Mouse (Mus musculus) liver, postnatal 0 days (tissue): ENCODE measurements around the gene Fbxl2. TPM values are rescaled to one million over a fixed set of nuclear protein-coding genes. Genes with fewer than 3 reads are reported as not detected.

Experiments used
- ATAC-seq: fragments of 200-750 bp; cut with Nextera tagmentation; 2 replicates; pipeline ENCODE4 v1.8.0; 2017; ENCODE audit warnings: mild to moderate bottlenecking, moderate library complexity
- DNase-seq: peaks from one replicate; pipeline ENCODE4 v3.0.0-alpha.2; 2016
- H3K27ac ChIP-seq: fragments of 300-500 bp; sonication (generic); 2 replicates; pipeline ENCODE4 v1.5.1; 2014; ENCODE audit warnings: antibody characterized with exemption, moderate library complexity, mild to moderate bottlenecking, low read depth
- H3K27me3 ChIP-seq: fragments of 300-500 bp; sonication (generic); 2 replicates; pipeline ENCODE4 v1.6.1; 2014; ENCODE audit warnings: low read length, control low read depth, mixed read lengths; ENCODE audit not compliant: insufficient read depth
- H3K36me3 ChIP-seq: fragments of 300-500 bp; sonication (generic); replicated peaks from 2 replicates; pipeline ENCODE4 v1.6.1; 2014; ENCODE audit warnings: mild to moderate bottlenecking, control low read depth, low read length, moderate library complexity, mixed read lengths; ENCODE audit not compliant: insufficient read depth
- H3K4me1 ChIP-seq: fragments of 300-500 bp; sonication (generic); 2 replicates; pipeline ENCODE4 v1.6.1; 2014; ENCODE audit warnings: antibody characterized with exemption, mild to moderate bottlenecking, control low read depth; ENCODE audit not compliant: insufficient read depth
- H3K4me2 ChIP-seq: fragments of 300-500 bp; sonication (generic); 2 replicates; pipeline ENCODE4 v1.6.1; 2014; ENCODE audit warnings: low read depth, mild to moderate bottlenecking, low read length, moderate library complexity, mixed read lengths
- H3K4me3 ChIP-seq: fragments of 300-500 bp; sonication (generic); 2 replicates; pipeline ENCODE4 v1.5.1; 2014; ENCODE audit warnings: low read depth, low read length
- H3K9ac ChIP-seq: fragments of 300-500 bp; sonication (generic); replicated peaks from 2 replicates; pipeline ENCODE4 v1.6.1; 2014; ENCODE audit warnings: mild to moderate bottlenecking, moderate library complexity
- H3K9me3 ChIP-seq: fragments of 300-500 bp; sonication (generic); 2 replicates; pipeline ENCODE4 v1.6.1; 2016; ENCODE audit warnings: mild to moderate bottlenecking, control low read depth, low read length, mixed read lengths
- CTCF ChIP-seq: sonication (generic); IDR thresholded peaks from 2 replicates; pipeline ENCODE4 v1.5.1; 2016; ENCODE audit warnings: antibody characterized with exemption, low read depth
- EP300 ChIP-seq: IDR thresholded peaks from 2 replicates; pipeline ENCODE4 v1.6.1; 2016; ENCODE audit warnings: antibody characterized with exemption, low read depth, mild to moderate bottlenecking
- WGBS: fragments of 180-500 bp; shearing (Covaris S2); extraction: QIAGEN DNeasy Blood & Tissue Kit; methylation state at CpG from one replicate; pipeline ENCODE4 v1.1.7; 2014; ENCODE audit not compliant: insufficient replicate concordance; 5-methylcytosine and 5-hydroxymethylcytosine counted together
- polyA plus RNA-seq: library from polyadenylated mRNA; unstranded; fragments of >200 nt; fragmentation: Nextera tagmentation; extraction: Ambion mirVana; gene quantifications from 2 replicates; pipeline ENCODE4 v1.2.1, GENCODE M21; 2015

The Fbxl2 gene
- polyA plus RNA-seq, 1 experiment from 2014 or later, result 0.32 TPM

DNA sequence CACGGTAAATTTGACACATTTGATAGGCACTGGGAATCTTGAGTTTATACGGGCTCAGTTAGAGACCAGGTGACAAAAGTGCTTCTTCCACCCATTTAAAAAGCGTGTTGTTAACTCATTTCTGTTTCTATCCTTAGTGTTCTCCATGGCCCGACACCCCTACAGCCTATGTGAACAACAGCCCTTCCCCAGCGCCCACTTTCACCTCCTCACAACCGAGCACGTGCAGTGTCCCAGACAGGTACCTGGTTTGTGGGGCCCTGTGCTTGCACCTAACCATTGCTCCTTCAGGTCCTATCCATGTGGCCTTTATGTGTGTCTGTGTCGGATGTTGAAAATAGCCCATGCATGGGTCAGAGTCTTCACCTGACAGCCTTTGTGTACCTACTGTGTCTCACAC is 81.6 kb downstream of the Fbxl2 start:
- ATAC-seq (no peak), DNase-seq (no peak)
- no peak overlapping the region for H3K4me3 ChIP-seq
- H3K36me3 ChIP-seq, result peaks cover 85% of the 10 kb centered on the region
- no peak overlapping the region for H3K4me2 ChIP-seq
- H3K9me3 ChIP-seq, result no peaks in the 10 kb centered on the region
- 91% methylated on average over 8 of the region's 8 CpGs for WGBS
- H3K4me1 ChIP-seq, result peaks cover 22% of the 10 kb centered on the region
- no peak overlapping the region for H3K27ac ChIP-seq
- H3K27me3 ChIP-seq, result no peaks in the 10 kb centered on the region
- TF ChIP-seq CTCF, result no peak
- TF ChIP-seq EP300, result no peak
- H3K9ac ChIP-seq, result no peak overlapping the region

DNA sequence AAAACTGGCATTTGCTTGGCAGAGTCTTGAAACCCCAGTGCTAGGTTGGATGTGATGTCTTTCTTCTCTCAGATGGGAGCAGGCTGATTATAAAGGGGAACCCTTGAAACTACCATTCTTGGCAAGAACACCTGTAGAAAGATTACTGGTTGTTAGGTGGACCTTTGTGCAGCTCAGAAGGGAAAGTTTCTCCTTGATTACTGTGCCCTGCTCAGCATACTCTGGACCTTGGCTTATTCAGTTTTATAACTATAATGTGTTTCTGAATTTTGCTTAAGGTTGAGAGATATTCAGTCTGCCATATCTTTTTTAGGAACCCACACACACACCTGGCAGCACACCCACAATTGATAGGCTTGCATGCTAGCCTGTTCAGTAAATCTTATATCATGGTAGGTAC is 82.3 kb downstream of the Fbxl2 start:
- H3K36me3 ChIP-seq, result peaks cover 87% of the 10 kb centered on the region
- TF ChIP-seq EP300 (no peak), CTCF (no peak)
- no peak overlapping the region for H3K27ac ChIP-seq
- H3K9ac ChIP-seq, result no peak overlapping the region
- no peaks in the 10 kb centered on the region for H3K9me3 ChIP-seq
- DNase-seq (no peak), ATAC-seq (no peak)
- no peak overlapping the region for H3K4me3 ChIP-seq
- H3K27me3 ChIP-seq, result no peaks in the 10 kb centered on the region
- no peak overlapping the region for H3K4me2 ChIP-seq
- peaks cover 20% of the 10 kb centered on the region for H3K4me1 ChIP-seq

DNA sequence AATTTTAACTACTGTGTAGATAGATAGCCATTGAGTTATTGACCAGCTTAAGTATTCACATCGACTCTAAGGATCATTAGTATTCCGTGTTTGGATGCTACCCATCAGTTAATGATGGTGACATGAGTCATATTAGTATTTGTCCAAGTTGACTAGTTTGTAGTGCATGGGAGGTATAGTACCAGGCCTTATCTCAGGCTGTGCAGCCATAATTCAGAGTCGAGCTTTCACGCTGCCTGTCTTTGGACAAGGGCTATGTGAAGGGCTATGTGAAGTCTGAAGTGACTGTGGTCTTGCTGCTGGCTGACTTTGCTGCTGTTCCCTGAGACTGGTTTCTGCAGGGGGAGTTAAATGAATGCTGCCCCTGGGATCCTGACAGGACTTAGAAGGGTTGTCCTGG is 88.2 kb downstream of the Fbxl2 start:
- ATAC-seq, result no peak
- TF ChIP-seq CTCF (no peak), EP300 (no peak)
- no peaks in the 10 kb centered on the region for H3K9me3 ChIP-seq
- no peaks in the 10 kb centered on the region for H3K27me3 ChIP-seq
- no peaks in the 10 kb centered on the region for H3K4me1 ChIP-seq
- peaks cover 72% of the 10 kb centered on the region for H3K36me3 ChIP-seq
- H3K4me3 ChIP-seq, result no peak overlapping the region
- DNase-seq, result no peak
- no peak overlapping the region for H3K9ac ChIP-seq
- 86% methylated on average over 4 of the region's 4 CpGs for WGBS
- no peak overlapping the region for H3K4me2 ChIP-seq
- no peak overlapping the region for H3K27ac ChIP-seq

DNA sequence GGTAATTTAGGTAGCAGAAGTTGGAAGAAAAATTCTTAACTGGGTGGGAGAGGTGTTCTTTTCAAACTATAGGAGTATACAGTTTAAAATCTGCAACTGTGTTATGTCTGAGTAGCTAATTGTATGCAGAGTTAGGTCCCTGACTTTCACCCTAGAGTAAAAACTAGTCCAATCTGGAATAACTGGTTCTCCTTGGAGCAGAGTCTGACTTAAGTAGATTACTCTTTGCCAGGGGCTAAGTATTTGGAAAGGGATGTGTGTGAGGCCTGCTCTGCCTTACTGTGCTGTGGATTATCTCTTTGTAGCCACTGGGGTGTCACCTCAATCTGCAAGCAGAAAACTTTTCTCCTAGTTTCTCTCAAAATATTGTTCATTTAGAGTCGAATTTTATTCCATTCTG is 98.8 kb downstream of the Fbxl2 start:
- Histone ChIP-seq H3K27me3 (no peaks in the 10 kb centered on the region), H3K9me3 (no peaks in the 10 kb centered on the region), H3K9ac (no peak overlapping the region), H3K4me2 (no peak overlapping the region), H3K4me1 (peaks cover 2% of the 10 kb centered on the region; the same call in 1 of the 2 replicates), H3K36me3 (peaks cover 43% of the 10 kb centered on the region), H3K4me3 (no peak overlapping the region), H3K27ac (no peak overlapping the region)
- TF ChIP-seq CTCF (no peak), EP300 (no peak)
- DNase-seq (no peak), ATAC-seq (no peak)
- WGBS, result 80% methylated on average over 1 of the region's 1 CpGs

DNA sequence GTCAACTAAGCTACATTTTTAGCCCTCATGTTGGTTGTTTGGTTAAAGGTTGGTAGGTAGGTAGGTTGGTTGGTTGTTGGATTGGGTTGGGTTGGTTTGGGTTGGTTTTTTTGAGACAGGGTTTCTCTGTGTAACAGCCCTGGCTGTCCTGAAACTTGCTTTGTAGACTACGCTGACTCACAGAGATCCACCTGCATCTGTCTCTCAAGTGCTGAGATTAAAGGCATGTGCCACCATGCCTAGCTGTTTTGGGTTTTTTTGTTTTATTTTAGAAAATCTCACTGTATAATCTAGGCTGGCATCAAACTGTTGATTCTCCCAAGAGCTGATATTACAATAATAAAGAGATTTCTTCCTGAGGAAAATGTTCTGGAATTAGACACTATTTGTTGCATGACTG is 102.6 kb downstream of the Fbxl2 start:
- H3K9me3 ChIP-seq, result no peaks in the 10 kb centered on the region
- no peak for ATAC-seq
- no peaks in the 10 kb centered on the region for H3K27me3 ChIP-seq
- no peak for TF ChIP-seq CTCF
- no peak for TF ChIP-seq EP300
- peaks cover 29% of the 10 kb centered on the region for H3K36me3 ChIP-seq
- DNase-seq, result no peak
- peaks cover 26% of the 10 kb centered on the region for H3K4me1 ChIP-seq
- H3K9ac ChIP-seq, result no peak overlapping the region
- no peak overlapping the region for H3K4me2 ChIP-seq
- WGBS, result 94% methylated on average over 1 of the region's 1 CpGs
- H3K27ac ChIP-seq, result no peak overlapping the region
- no peak overlapping the region for H3K4me3 ChIP-seq

DNA sequence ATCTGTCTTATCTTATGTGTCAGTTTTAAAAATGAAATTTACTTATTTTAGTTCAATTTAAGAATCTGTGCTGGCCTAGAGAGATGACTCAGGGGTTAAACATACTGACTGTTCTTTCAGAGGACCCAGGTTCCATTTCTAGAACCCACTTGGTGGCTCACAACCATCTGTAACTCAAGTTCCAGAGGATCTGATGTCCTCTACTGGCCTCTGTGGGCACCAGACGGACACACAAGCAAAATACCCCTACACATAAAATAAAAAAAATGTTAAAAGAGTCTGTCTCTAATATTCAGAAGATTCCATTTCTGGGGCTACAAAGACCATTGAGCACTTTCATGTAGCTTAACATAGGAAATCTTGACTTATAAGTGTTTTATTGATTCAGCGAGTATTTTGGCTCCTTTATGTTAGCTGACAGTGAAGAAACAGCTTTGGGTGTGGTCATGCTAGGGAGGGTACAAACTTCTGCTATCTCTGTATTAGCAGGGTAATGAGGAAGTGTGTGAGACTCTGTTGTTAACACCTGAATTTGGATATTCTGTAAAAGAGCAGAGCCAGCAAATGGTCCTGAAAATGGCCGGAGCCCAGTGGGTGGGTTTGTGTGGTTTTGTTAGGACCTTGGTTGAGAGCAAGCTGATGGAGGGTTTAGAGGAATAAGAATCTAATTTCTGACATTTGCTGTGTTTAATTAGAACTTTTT is 104.7 kb downstream of the Fbxl2 start:
- Histone ChIP-seq H3K9me3 (no peaks in the 10 kb centered on the region), H3K27me3 (no peaks in the 10 kb centered on the region), H3K27ac (peak overlapping the region; percentile 63), H3K4me2 (peak overlapping the region; percentile 56), H3K36me3 (peaks cover 14% of the 10 kb centered on the region), H3K4me1 (peaks cover 30% of the 10 kb centered on the region), H3K4me3 (0 out of 2 replicates have a peak overlapping the region, but pooled peaks have one; percentile 11), H3K9ac (no peak overlapping the region)
- DNase-seq (no peak), ATAC-seq (peak; percentile 92)
- TF ChIP-seq EP300 (peak; percentile 47; the same call in 1 of the 2 replicates), CTCF (peak; percentile 42)
- 56% methylated on average over 3 of the region's 3 CpGs for WGBS
